Mouse (Mus musculus) gastrocnemius, postnatal 10 days (tissue): ENCODE measurements around the gene Lrrc72. TPM values are rescaled to one million over a fixed set of nuclear protein-coding genes. Genes with fewer than 3 reads are reported as not detected.
"Not testable (repeated sequence)": the region's sequence is repeated elsewhere in the genome, so short reads cannot be mapped to it uniquely, and the experiment has no call there.

ENCODE experiments used
- DNase-seq: peaks from one replicate; pipeline ENCODE4 v3.0.0; 2021; ENCODE audit warnings: mixed read lengths
- long read RNA-seq, 2 experiments: library from polyadenylated mRNA; stranded (forward); transcript quantifications; one replicate each; pipeline ENCODE4 v2.0.0; 2021
- total RNA-seq, 2 experiments: library from RNA; stranded (reverse); gene quantifications; 2 replicates each; pipeline ENCODE4 v1.2.3; 2021

Lrrc72 gene
- total RNA-seq = not detected
- long read RNA-seq, experiment 1 = 0 reads
- long read RNA-seq, experiment 2 = 0 reads

DNA sequence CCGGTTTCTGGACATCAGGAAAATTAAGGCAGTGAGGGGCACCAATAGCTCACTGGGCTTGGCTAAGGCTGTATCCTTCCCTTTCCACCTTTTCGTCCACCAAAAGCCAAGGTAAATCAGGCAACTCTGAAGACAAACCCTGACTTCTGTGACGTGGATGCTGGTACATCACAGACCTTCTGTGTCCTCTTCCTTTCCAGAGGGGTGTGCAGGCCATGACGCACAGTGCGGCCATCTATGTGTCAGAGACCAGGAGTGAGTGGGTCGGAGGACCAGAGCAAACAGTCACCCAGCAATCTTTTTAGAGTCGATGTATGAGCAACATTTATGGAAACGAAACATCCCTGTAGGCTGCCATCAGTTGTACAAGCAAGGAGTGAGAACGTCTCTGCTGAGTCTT is at the start of gene Lrrc72:
TSS of gene Lrrc72 (minus strand) at position 101 of the 400 bp plus-strand sequence.
- no peak for DNase-seq

GRCm38 (mm10) chr12:36302326-36302725 is 49.1 kb upstream of the Lrrc72 start:
- DNase-seq = no peak

DNA sequence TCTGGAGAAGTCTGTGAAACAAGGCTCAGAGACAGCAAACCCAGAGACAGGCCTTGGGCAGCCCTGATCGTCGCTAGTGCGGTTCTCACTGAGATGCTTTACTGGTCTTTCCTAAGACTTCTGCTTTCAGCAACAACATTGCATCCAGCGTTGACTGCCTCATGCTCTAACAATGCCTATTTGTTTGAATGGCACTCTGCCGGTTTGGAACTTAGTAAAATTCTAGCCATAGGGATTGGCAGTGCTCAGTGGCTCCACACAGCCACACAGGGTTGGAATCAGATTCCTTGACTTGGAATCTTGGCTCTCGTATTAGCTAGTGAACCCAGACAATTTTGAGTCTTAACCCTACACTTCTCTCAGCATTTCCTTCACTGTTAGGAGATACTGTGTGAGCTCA is 38.1 kb upstream of the Lrrc72 start:
- DNase-seq = no peak

GRCm38 (mm10) chr12:36290465-36290864 is 37.3 kb upstream of the Lrrc72 start:
- no peak for DNase-seq

DNA sequence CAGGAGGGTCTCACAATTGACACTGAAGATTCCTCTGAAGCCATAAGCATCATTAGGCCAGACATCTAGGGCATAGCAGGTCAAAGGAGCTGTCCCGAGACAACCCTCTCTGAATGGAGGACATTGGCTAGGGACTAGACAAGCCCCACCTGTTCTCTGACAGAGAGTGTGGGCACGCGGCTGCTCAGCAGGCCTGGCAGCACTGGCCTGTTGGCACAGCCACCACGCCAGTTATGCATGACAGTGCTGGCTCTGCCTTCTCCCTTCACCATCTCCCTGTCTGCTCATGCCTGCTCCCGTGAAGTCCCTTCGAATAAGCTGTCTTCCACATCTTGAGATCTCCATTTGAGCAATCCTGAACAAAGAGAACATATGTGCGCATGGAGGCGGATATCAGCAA is 36.4 kb upstream of the Lrrc72 start:
- peak; percentile 54 for DNase-seq

- no peak for DNase-seq
Measured at GRCm38 (mm10) chr12:36274823-36275222, 21.6 kb upstream of the Lrrc72 start.

DNA sequence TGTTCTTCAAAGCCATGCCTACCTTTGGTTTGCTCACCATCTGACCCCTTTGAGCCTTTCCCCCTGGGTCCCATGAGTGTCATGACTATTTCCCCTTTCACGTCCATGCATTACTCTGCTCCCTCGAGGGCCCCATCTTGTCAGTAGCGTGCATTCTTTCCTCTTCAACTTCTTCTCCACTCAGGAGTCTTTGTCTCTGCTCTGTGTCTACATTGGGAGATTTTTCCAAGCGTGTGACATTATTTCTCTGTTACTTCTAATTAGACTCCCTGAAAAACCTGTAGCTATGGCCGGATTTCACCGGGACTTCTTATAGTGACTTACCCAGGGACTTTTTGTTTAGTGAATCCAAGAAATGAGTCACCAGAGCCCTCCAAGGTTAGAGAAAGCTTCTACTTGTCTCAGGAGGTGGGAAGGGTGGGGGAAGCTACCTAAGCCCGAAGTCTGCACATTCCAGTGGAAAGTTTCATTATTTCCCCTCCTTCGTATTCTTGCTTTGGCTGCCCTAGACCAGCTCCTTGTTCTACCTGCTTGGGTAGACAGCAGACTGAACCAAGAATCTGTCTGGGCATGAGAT is 14.6 kb upstream of the Lrrc72 start:
- DNase-seq = no peak

GRCm38 (mm10) chr12:36262116-36262721 is 9.0 kb upstream of the Lrrc72 start:
- no peak for DNase-seq

GRCm38 (mm10) chr12:36255413-36255812 is 2.2 kb upstream of the Lrrc72 start:
- DNase-seq = no peak

GRCm38 (mm10) chr12:36241171-36241570 is 12.0 kb downstream of the Lrrc72 start:
- no peak for DNase-seq

- no peak for DNase-seq
Measured at GRCm38 (mm10) chr12:36231386-36231785, 21.8 kb downstream of the Lrrc72 start.

GRCm38 (mm10) chr12:36224392-36224791 is 28.8 kb downstream of the Lrrc72 start:
- DNase-seq = no peak

DNA sequence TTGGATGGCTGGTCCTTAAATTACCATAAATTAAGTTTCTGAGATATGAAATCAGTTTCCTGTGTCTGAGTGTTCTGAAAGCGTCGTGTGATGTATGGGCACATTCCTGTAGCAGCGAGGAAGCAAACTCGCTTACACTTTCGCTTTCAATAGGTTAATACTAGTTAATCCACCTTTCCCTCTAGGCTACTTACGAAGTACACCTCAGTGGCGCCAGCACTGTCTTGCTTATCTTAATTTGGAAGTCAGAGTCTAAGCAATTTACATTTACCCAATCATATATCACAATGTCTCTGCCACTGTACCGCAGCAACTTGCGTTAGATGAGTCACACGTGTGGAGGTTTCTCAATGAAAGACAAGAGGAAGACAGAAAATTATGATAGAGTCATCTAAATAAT is 36.3 kb downstream of the Lrrc72 start:
- no peak for DNase-seq

DNA sequence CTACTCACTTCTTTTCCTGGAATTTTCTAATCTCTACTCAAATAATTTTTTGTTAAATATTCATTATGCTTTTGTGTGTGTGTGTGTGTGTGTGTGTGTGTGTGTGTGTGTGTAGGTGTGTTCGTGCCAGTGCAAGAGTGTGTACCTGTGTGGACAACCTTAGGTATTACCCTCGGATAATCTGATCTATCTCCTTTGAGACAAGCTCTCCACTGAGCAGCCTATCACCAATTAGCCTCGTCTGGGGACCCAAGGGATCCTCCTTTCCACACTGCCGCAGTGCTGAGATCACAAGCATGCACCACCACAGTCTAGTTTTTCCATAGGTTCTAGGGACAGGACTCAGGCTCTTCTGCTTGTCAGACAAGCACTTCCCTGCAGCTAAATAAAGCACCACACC is 37.0 kb downstream of the Lrrc72 start:
- DNase-seq = no peak

DNA sequence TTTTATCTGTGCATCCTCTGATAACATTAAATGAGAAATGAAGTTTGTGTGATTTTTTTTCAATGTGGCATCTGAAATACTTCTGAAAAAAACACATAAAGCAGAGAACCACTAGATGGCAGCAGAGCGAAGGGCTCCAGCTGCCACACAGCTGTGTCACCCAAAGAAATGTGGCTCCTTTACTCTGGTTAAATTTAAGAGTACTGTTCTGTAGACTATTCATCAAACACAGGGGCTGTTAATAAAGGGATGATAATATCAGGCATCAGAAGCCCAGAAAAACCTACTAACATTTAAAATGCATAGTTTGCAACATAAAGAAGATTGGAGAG is 38.1 kb downstream of the Lrrc72 start:
- peak; percentile 41 for DNase-seq

DNA sequence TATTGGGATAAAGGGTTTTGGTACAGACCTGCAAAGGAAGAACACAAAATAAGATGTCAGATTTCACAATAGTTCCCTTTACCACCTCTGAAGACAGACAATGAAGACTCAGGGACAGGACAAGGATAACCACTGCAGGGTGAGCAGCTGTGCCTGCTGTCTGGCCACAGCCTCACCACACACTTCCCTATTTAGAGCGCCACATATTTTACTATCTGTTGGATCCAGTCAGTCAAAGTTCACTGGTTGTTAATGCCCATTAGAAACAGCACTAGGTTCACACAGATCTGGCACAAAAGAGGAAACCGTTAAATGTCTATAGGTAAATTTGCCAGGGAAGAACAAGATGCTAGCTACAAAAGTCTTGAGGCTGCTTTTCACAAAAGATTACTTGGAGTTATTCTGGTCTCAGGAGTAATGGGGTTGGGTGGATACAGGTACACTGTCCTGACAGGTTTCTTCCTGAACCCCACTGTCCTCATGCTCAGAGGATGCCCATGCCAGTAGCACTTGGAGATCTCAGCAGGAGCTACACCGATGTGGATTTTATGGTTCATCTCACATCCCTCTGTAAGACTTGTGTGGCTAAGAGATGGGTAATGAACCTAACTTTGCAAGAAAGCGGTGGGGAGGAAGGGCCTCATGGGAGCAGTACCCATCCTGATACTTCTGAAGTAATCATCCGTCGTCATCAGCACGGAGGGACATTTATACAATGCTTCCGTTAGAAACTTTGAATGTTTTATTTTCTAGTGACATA is 38.6 kb downstream of the Lrrc72 start:
- DNase-seq = no peak

- DNase-seq = peak; percentile 26
Measured at GRCm38 (mm10) chr12:36210096-36210495, 43.1 kb downstream of the Lrrc72 start.

- no peak for DNase-seq
Measured at GRCm38 (mm10) chr12:36208456-36208855, 44.7 kb downstream of the Lrrc72 start.

- no peak for DNase-seq
Measured at GRCm38 (mm10) chr12:36207800-36208148, 45.4 kb downstream of the Lrrc72 start.

DNA sequence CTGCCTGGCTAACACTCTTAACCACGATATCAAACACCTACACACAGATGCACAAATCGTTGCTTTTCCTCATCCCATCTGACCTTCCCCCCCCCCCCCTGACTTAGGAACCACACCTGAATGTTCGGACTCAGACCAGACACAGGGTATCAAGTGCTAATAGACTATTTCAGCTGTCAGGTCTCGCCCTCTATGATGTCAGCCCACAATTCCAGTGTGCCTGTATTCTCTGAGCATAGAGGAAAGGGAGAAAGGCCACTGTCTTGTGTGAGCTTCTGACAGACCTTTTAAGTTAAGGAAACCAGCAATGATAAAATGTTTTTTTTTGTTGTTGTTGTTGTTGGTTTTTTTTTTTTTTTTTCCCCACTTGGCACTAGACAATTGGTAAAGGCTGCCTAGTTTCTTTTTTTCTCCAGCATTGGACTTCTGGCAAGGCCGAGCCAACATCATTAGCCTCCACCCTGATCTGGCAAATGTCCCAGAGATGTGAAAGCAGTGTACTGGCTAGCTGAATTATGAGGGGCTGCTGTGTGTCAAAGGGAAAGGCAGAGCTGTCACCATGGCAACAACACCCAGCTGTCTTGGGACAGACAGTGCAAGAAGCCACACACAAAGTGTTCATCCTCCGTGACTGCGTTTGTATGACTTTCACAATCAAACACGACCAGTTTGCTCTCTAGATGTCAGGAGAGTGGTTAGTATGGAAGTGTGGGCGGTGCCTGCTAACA is 46.0 kb downstream of the Lrrc72 start:
- DNase-seq = peak; percentile 25

DNA sequence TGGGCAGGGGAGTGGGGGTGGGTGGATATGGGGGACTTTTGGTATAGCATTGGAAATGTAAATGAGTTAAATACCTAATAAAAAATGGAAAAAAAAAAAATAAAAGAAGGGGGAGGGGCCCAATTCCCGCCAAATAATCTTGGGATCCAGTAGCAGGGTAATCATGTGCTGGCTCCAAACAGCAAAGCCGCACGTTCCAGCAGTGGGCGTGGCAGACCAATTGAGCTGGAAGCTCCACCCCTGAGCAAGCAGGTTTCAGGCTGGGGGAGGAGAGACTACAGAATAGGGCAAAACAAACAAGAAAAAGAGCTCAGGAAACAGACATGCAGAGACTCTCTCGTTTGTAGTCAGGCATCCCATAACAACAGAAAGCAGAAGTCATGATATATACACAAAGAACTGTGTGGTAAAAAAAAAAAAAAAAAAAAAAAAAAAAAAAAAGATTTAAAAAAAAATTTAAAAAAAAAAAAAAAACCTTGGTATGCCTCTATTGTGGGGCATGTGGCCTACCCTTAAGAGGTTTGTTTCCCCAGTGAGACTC is 47.5 kb downstream of the Lrrc72 start:
- not testable (repeated sequence) for DNase-seq

- DNase-seq = no peak
Measured at GRCm38 (mm10) chr12:36194976-36195375, 58.2 kb downstream of the Lrrc72 start.

- no peak for DNase-seq
Measured at GRCm38 (mm10) chr12:36190343-36190742, 62.9 kb downstream of the Lrrc72 start.
